Mouse (Mus musculus) forebrain, embryonic 10.5 days (tissue): Measurements from ENCODE around the gene Naip2. TPM values are rescaled to one million over a fixed set of nuclear protein-coding genes. Genes with fewer than 3 reads are reported as not detected.

Experiments used
- DNase-seq: peaks from one replicate; pipeline ENCODE4 v3.0.0-alpha.2; 2017; ENCODE audit warnings: low spot score; ENCODE audit errors: extremely low spot score
- H3K27ac ChIP-seq: fragments of 300-500 bp; sonication (generic); 2 replicates; pipeline ENCODE4 v1.5.1; 2016; ENCODE audit warnings: mild to moderate bottlenecking
- H3K27me3 ChIP-seq: fragments of 300-500 bp; sonication (generic); 2 replicates; pipeline ENCODE4 v1.6.1; 2016; ENCODE audit warnings: mild to moderate bottlenecking; ENCODE audit not compliant: poor library complexity, severe bottlenecking
- H3K36me3 ChIP-seq: fragments of 300-500 bp; sonication (generic); replicated peaks from 2 replicates; pipeline ENCODE4 v1.6.1; 2016; ENCODE audit warnings: mild to moderate bottlenecking, moderate library complexity
- H3K4me1 ChIP-seq: fragments of 300-500 bp; sonication (generic); 2 replicates; pipeline ENCODE4 v1.6.1; 2016
- H3K4me3 ChIP-seq: fragments of 300-500 bp; sonication (generic); 2 replicates; pipeline ENCODE4 v1.5.1; 2016; ENCODE audit warnings: mild to moderate bottlenecking, moderate library complexity
- H3K9me3 ChIP-seq: fragments of 300-500 bp; sonication (generic); 2 replicates; pipeline ENCODE4 v1.6.1; 2016; ENCODE audit warnings: mild to moderate bottlenecking, moderate library complexity
- WGBS: fragments of 180-500 bp; shearing (Covaris S2); methylation state at CpG from one replicate; pipeline ENCODE4 v1.1.7; 2016; 5-methylcytosine and 5-hydroxymethylcytosine counted together
- polyA plus RNA-seq: library from polyadenylated mRNA; unstranded; fragments of >200 nt; fragmentation: Nextera tagmentation; extraction: Ambion mirVana; gene quantifications from 2 replicates; pipeline ENCODE4 v1.2.1, GENCODE M21; 2016

Gene Naip2
- polyA plus RNA-seq, 1 experiment from 2014 or later: 0.15 TPM

GRCm38 (mm10) chr13:100098808-100099207, 103.1 kb downstream of the Naip2 start:
- H3K4me1 ChIP-seq: peaks cover 17% of the 10 kb centered on the region
- H3K9me3 ChIP-seq: no peaks in the 10 kb centered on the region
- 91% methylated on average over 6 of the region's 6 CpGs for WGBS
- no peaks in the 10 kb centered on the region for H3K27me3 ChIP-seq
- no peak overlapping the region for H3K4me3 ChIP-seq
- DNase-seq: no peak
- no peak overlapping the region for H3K27ac ChIP-seq
- peaks cover 52% of the 10 kb centered on the region for H3K36me3 ChIP-seq

Other genes with a start within 250 kb of the Naip2 start
- 41.7 and 42.0 TPM in 2 replicates for gene Mccc2, start 186.5 kb downstream of the Naip2 start, polyA plus RNA-seq
- 26.1 and 27.3 TPM in 2 replicates for gene Bdp1, start 98.0 kb downstream of the Naip2 start, polyA plus RNA-seq
- 141 and 142 TPM in 2 replicates for gene Serf1, start 94.1 kb downstream of the Naip2 start, polyA plus RNA-seq
- gene Smn1, start 77.2 kb downstream of the Naip2 start, polyA plus RNA-seq: 90.5 and 96.0 TPM in 2 replicates
- 0.04 TPM in 1 of 2 replicates, not detected in the other for gene Naip5, start 44.2 kb upstream of the Naip2 start, polyA plus RNA-seq
- gene Naip6, start 115.6 kb upstream of the Naip2 start, polyA plus RNA-seq: 0.02 and 0.07 TPM in 2 replicates